Mouse (Mus musculus) mouse embryonic stem cell (cell line): ENCODE data around the gene Ccdc141.
"Not testable (repeated sequence)": the region's sequence is repeated elsewhere in the genome, so short reads cannot be mapped to it uniquely, and the experiment has no call there.

Source experiments
- in situ Hi-C, 2 experiments: fragments of 300-500 bp; cut with MboI; formaldehyde crosslinking; loops; 1 replicate in 1 of 2; 3 replicates in 1 of 2; pipeline ENCODE4 v1.14.3; 2019 to 2020; ENCODE audit warnings: low sequenced_read_pairs in 2 of 2, low pct_unique_long_range_greater_than_20kb in 1 of 2, mixed read lengths in 1 of 2; ENCODE audit not compliant: unreplicated experiment in 1 of 2

Gene Ccdc141

GRCm38 (mm10) chr2:77017735-77018134 lies 152.7 kb downstream of the Ccdc141 start:
- in situ Hi-C loops = no loop called here

- in situ Hi-C loops = not testable (repeated sequence)
These were observed 157.0 kb downstream of the Ccdc141 start for GRCm38 (mm10) chr2:77013449-77013848.

- in situ Hi-C loops = no loop called here
These were observed 158.5 kb downstream of the Ccdc141 start for GRCm38 (mm10) chr2:77011981-77012380.

GRCm38 (mm10) chr2:77007015-77007414 lies 163.4 kb downstream of the Ccdc141 start:
- in situ Hi-C loops = no loop called here

- in situ Hi-C loops = no loop called here
These were observed 167.3 kb downstream of the Ccdc141 start for GRCm38 (mm10) chr2:77003148-77003547.

- in situ Hi-C loops = no loop called here
These were observed 172.1 kb downstream of the Ccdc141 start for GRCm38 (mm10) chr2:76998351-76998750.

GRCm38 (mm10) chr2:76992493-76993201 lies 177.8 kb downstream of the Ccdc141 start:
- in situ Hi-C loops = no loop called here

GRCm38 (mm10) chr2:76987317-76987716 lies 183.1 kb downstream of the Ccdc141 start:
- in situ Hi-C loops = no loop called here

- in situ Hi-C loops = no loop called here
These were observed 186.1 kb downstream of the Ccdc141 start for GRCm38 (mm10) chr2:76984384-76984783.

- in situ Hi-C loops = no loop called here
These were observed 186.8 kb downstream of the Ccdc141 start for GRCm38 (mm10) chr2:76983601-76984000.

GRCm38 (mm10) chr2:76982391-76983145 lies 187.9 kb downstream of the Ccdc141 start, which contains the start of gene Ttn:
Gene Ttn (minus strand): TSS chr2:76982547.
- in situ Hi-C loops = no loop called here

- in situ Hi-C loops = no loop called here
These were observed 188.7 kb downstream of the Ccdc141 start for GRCm38 (mm10) chr2:76981717-76982116.

- in situ Hi-C loops = no loop called here
These were observed 190.3 kb downstream of the Ccdc141 start for GRCm38 (mm10) chr2:76980146-76980545.

GRCm38 (mm10) chr2:76977650-76978049 lies 192.8 kb downstream of the Ccdc141 start:
- in situ Hi-C loops = no loop called here

- in situ Hi-C loops = loop anchor here in 1 of 2 experiments (25.0 kb wide), 1 partner anchor 365 kb away; no protein-coding TSS in a partner anchor
These were observed 198.4 kb downstream of the Ccdc141 start for GRCm38 (mm10) chr2:76972051-76972450.

- in situ Hi-C loops = loop anchor here in 1 of 2 experiments (25.0 kb wide), 1 partner anchor 366 kb away; no protein-coding TSS in a partner anchor
These were observed 199.4 kb downstream of the Ccdc141 start for GRCm38 (mm10) chr2:76971069-76971468.

GRCm38 (mm10) chr2:76970669-76971068 lies 199.8 kb downstream of the Ccdc141 start:
- in situ Hi-C loops = loop anchor here in 1 of 2 experiments (25.0 kb wide), 1 partner anchor 367 kb away; no protein-coding TSS in a partner anchor

GRCm38 (mm10) chr2:76970204-76970603 lies 200.2 kb downstream of the Ccdc141 start:
- in situ Hi-C loops = loop anchor here in 1 of 2 experiments (25.0 kb wide), 1 partner anchor 367 kb away; no protein-coding TSS in a partner anchor

- in situ Hi-C loops = loop anchor here in 1 of 2 experiments (5.0 to 25.0 kb wide), 2 partner anchors 42 to 368 kb away; no protein-coding TSS in a partner anchor
These were observed 200.8 kb downstream of the Ccdc141 start for GRCm38 (mm10) chr2:76969637-76970036.
